Mouse (Mus musculus): ENCODE measurements around the gene Rnps1. TPM values are rescaled to one million over a fixed set of nuclear protein-coding genes. Genes with fewer than 3 reads are reported as not detected.

Rnps1 gene
- polyA plus RNA-seq, 1 experiment from 2014 or later: 468 TPM

GRCm38 (mm10) chr17:24463374-24464133 lies 49.2 kb downstream of the Rnps1 start:
- H3K36me3 ChIP-seq: no peaks in the 10 kb centered on the region
- no peak for DNase-seq (ENCODE audit: low spot score)
- no peak overlapping the region for H3K27ac ChIP-seq (replicated peaks)
- no peaks in the 10 kb centered on the region for H3K9me3 ChIP-seq (replicated peaks)
- no peaks in the 10 kb centered on the region for H3K27me3 ChIP-seq (ENCODE audit: low read depth, poor library complexity, severe bottlenecking)
- WGBS: 61% methylated on average over 6 of the region's 6 CpGs
- no peaks in the 10 kb centered on the region for H3K4me1 ChIP-seq
- H3K4me3 ChIP-seq: no peak overlapping the region

DNA sequence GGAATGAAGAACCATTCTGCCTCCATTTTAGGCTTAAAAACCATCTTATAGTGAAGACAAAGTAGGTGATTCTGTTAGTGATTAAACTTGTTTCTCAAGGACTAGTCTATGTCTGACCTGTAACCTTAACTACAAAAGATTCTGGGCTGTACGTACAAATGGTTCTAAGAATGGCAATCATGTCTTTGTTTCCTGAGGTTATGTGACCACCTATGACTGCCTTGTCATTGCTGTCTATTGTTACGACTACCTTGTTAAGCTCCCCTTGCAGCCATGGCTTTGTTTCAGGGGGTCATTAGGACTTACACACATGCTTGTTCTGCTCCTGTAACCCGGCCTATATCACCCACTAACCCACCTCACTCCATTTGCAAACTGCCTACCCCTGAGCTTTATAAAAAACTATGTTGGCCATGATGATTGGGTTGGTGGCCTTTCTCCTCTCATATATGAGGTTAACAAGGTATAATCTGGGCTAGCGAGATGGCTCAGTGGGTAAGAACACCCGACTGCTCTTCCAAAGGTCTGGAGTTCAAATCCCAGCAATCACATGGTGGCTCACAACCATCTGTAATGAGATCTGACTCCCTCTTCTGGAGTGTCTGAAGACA lies 54.4 kb downstream of the Rnps1 start:
- H3K9me3 ChIP-seq (replicated peaks): no peaks in the 10 kb centered on the region
- no peaks in the 10 kb centered on the region for H3K27me3 ChIP-seq (ENCODE audit: low read depth, poor library complexity, severe bottlenecking)
- H3K4me1 ChIP-seq: peaks cover 26% of the 10 kb centered on the region
- H3K36me3 ChIP-seq: peaks cover 15% of the 10 kb centered on the region
- H3K4me3 ChIP-seq: no peak overlapping the region
- WGBS: 93% methylated on average over 5 of the region's 5 CpGs
- DNase-seq (ENCODE audit: low spot score): no peak
- H3K27ac ChIP-seq (replicated peaks): no peak overlapping the region

DNA sequence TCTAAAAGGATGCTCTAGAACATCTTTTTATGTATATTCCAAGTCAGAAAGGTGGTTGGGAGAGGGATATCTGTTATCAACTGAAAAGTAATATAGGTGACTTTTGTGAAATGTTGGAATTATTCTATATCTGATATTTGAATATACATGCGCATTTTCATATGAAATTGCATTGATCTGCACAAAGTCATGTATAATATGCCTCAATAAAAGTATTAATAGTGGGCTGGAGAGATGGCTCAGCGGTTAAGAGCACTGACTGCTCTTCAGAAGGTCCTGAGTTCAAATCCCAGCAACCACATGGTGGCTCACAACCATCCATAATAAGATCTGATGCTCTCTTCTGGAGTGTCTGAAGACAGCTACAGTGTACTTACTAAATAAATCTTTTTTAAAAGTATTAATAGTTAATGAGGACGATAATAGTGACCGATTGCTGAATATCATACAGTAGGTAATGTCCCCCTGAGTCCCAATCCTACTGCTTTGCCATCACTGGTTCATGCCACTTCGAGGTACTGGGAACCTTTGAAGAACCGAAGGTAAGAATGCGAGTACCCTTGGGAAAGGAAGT lies 55.1 kb downstream of the Rnps1 start:
- peak overlapping the region; percentile 95 for H3K4me3 ChIP-seq
- no peaks in the 10 kb centered on the region for H3K27me3 ChIP-seq (ENCODE audit: low read depth, poor library complexity, severe bottlenecking)
- H3K9me3 ChIP-seq (replicated peaks): no peaks in the 10 kb centered on the region
- H3K27ac ChIP-seq (replicated peaks): peak overlapping the region; percentile 93
- WGBS: 19% methylated on average over 7 of the region's 7 CpGs
- peaks cover 22% of the 10 kb centered on the region for H3K36me3 ChIP-seq
- peaks cover 26% of the 10 kb centered on the region for H3K4me1 ChIP-seq
- no peak for DNase-seq (ENCODE audit: low spot score)

- peaks cover 28% of the 10 kb centered on the region for H3K36me3 ChIP-seq
- H3K4me3 ChIP-seq: peak within 1 kb of the TSS; percentile 95
- DNase-seq (ENCODE audit: low spot score): peak; percentile 98
- peaks cover 26% of the 10 kb centered on the region for H3K4me1 ChIP-seq
- WGBS: under 1% methylated on average over 75 of the region's 75 CpGs
- H3K27ac ChIP-seq (replicated peaks): peak within 1 kb of the TSS; percentile 93
- H3K9me3 ChIP-seq (replicated peaks): no peaks in the 10 kb centered on the region
- no peaks in the 10 kb centered on the region for H3K27me3 ChIP-seq (ENCODE audit: low read depth, poor library complexity, severe bottlenecking)
These were observed 55.7 kb downstream of the Rnps1 start, which contains the start of the genes E4f1 and Pgp for GRCm38 (mm10) chr17:24469910-24470602. E4f1 (minus strand) TSS chr17:24470313. Pgp (plus strand) TSS chr17:24470392.

- 1% methylated on average over 68 of the region's 68 CpGs for WGBS
- peak overlapping the region; percentile 95 for H3K4me3 ChIP-seq
- H3K27me3 ChIP-seq (ENCODE audit: low read depth, poor library complexity, severe bottlenecking): no peaks in the 10 kb centered on the region
- H3K36me3 ChIP-seq: peaks cover 37% of the 10 kb centered on the region
- peak overlapping the region; percentile 93 for H3K27ac ChIP-seq (replicated peaks)
- H3K9me3 ChIP-seq (replicated peaks): no peaks in the 10 kb centered on the region
- DNase-seq (ENCODE audit: low spot score): no peak
- peaks cover 26% of the 10 kb centered on the region for H3K4me1 ChIP-seq
These were observed 56.5 kb downstream of the Rnps1 start for GRCm38 (mm10) chr17:24470701-24471527.

- DNase-seq (ENCODE audit: low spot score): no peak
- H3K4me3 ChIP-seq: peak overlapping the region; percentile 95
- H3K36me3 ChIP-seq: peaks cover 53% of the 10 kb centered on the region
- H3K9me3 ChIP-seq (replicated peaks): no peaks in the 10 kb centered on the region
- H3K27ac ChIP-seq (replicated peaks): no peak overlapping the region
- H3K27me3 ChIP-seq (ENCODE audit: low read depth, poor library complexity, severe bottlenecking): no peaks in the 10 kb centered on the region
- 91% methylated on average over 4 of the region's 4 CpGs for WGBS
- peaks cover 28% of the 10 kb centered on the region for H3K4me1 ChIP-seq
These were observed 58.1 kb downstream of the Rnps1 start for GRCm38 (mm10) chr17:24472512-24472911.

GRCm38 (mm10) chr17:24473612-24474275 lies 59.4 kb downstream of the Rnps1 start, which contains the start of gene Bricd5:
Bricd5 (plus strand) TSS chr17:24473884.
- Histone ChIP-seq H3K27me3 (ENCODE audit: low read depth, poor library complexity, severe bottlenecking) (no peaks in the 10 kb centered on the region), H3K4me3 (peak within 1 kb of the TSS; percentile 95), H3K9me3 (replicated peaks) (no peaks in the 10 kb centered on the region), H3K27ac (replicated peaks) (no peak within 1 kb of the TSS), H3K36me3 (peaks cover 59% of the 10 kb centered on the region), H3K4me1 (peaks cover 39% of the 10 kb centered on the region)
- DNase-seq (ENCODE audit: low spot score): no peak
- 81% methylated on average over 6 of the region's 6 CpGs for WGBS

DNA sequence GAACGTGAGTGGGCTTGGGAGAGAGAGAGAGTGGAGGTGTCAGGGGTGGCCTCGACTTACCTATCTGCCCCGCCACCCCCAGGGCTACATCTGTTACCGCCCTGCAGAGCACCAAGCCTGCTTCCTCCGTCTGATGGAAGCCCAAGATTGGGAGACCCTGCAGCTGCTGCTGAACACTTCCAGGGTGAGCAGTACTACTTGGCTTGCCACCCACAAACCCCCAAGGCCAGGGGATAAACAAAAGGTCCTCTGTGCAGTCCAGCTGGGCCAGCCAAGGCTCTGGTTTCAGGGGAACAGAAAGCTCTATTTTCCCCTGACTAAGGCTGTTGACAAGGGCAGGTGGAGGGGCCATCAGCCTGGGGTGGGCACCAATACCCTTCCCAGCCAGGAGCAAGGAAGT lies 60.2 kb downstream of the Rnps1 start:
- peak overlapping the region; percentile 23; the same call in 1 of the 2 replicates for H3K4me3 ChIP-seq
- no peak overlapping the region for H3K27ac ChIP-seq (replicated peaks)
- peaks cover 59% of the 10 kb centered on the region for H3K36me3 ChIP-seq
- WGBS: 88% methylated on average over 5 of the region's 5 CpGs
- no peak for DNase-seq (ENCODE audit: low spot score)
- H3K27me3 ChIP-seq (ENCODE audit: low read depth, poor library complexity, severe bottlenecking): no peaks in the 10 kb centered on the region
- peaks cover 40% of the 10 kb centered on the region for H3K4me1 ChIP-seq
- H3K9me3 ChIP-seq (replicated peaks): no peaks in the 10 kb centered on the region

Other genes with a start within 250 kb of the Rnps1 start
- gene Atp6v0c, start 244.9 kb upstream of the Rnps1 start, polyA plus RNA-seq (2016; fragmentation: Nextera tagmentation; extraction: Ambion mirVana): 467 and 491 TPM in 2 replicates
- 5.3 and 12.5 TPM in 2 replicates for gene Tbc1d24, start 209.0 kb upstream of the Rnps1 start, polyA plus RNA-seq (2016; fragmentation: Nextera tagmentation; extraction: Ambion mirVana)
- gene Ntn3, start 205.0 kb upstream of the Rnps1 start, polyA plus RNA-seq (2016; fragmentation: Nextera tagmentation; extraction: Ambion mirVana): 3.8 and 4.4 TPM in 2 replicates
- 22.4 and 22.9 TPM in 2 replicates for gene Tedc2, start 193.7 kb upstream of the Rnps1 start, polyA plus RNA-seq (2016; fragmentation: Nextera tagmentation; extraction: Ambion mirVana)
- 116 and 131 TPM in 2 replicates for gene Ccnf, start 163.1 kb upstream of the Rnps1 start, polyA plus RNA-seq (2016; fragmentation: Nextera tagmentation; extraction: Ambion mirVana)
- 0.12 TPM in 1 of 2 replicates, not detected in the other for gene Abca17, start 63.5 kb upstream of the Rnps1 start, polyA plus RNA-seq (2016; fragmentation: Nextera tagmentation; extraction: Ambion mirVana)
- 8.6 and 13.3 TPM in 2 replicates for gene Abca3, start 62.6 kb upstream of the Rnps1 start, polyA plus RNA-seq (2016; fragmentation: Nextera tagmentation; extraction: Ambion mirVana)
- gene Eci1, start 12.1 kb downstream of the Rnps1 start, polyA plus RNA-seq (2016; fragmentation: Nextera tagmentation; extraction: Ambion mirVana): 78.8 and 82.4 TPM in 2 replicates
- 2.7 and 3.4 TPM in 2 replicates for gene Dnase1l2, start 28.5 kb downstream of the Rnps1 start, polyA plus RNA-seq (2016; fragmentation: Nextera tagmentation; extraction: Ambion mirVana)
- gene E4f1, start 55.7 kb downstream of the Rnps1 start, polyA plus RNA-seq (2016; fragmentation: Nextera tagmentation; extraction: Ambion mirVana): 36.2 and 42.9 TPM in 2 replicates
- gene Pgp, start 55.8 kb downstream of the Rnps1 start, polyA plus RNA-seq (2016; fragmentation: Nextera tagmentation; extraction: Ambion mirVana): 76.4 and 83.5 TPM in 2 replicates
- 0.21 and 0.22 TPM in 2 replicates for gene Bricd5, start 59.3 kb downstream of the Rnps1 start, polyA plus RNA-seq (2016; fragmentation: Nextera tagmentation; extraction: Ambion mirVana)
- 40.2 and 40.9 TPM in 2 replicates for gene Mlst8, start 64.5 kb downstream of the Rnps1 start, polyA plus RNA-seq (2016; fragmentation: Nextera tagmentation; extraction: Ambion mirVana)
- gene Caskin1, start 74.0 kb downstream of the Rnps1 start, polyA plus RNA-seq (2016; fragmentation: Nextera tagmentation; extraction: Ambion mirVana): 6.7 and 8.5 TPM in 2 replicates
- gene Traf7, start 113.4 kb downstream of the Rnps1 start, polyA plus RNA-seq (2016; fragmentation: Nextera tagmentation; extraction: Ambion mirVana): 106 and 110 TPM in 2 replicates
- gene Rab26, start 119.6 kb downstream of the Rnps1 start, polyA plus RNA-seq (2016; fragmentation: Nextera tagmentation; extraction: Ambion mirVana): 2.1 and 2.9 TPM in 2 replicates
- gene Pkd1, start 135.3 kb downstream of the Rnps1 start, polyA plus RNA-seq (2016; fragmentation: Nextera tagmentation; extraction: Ambion mirVana): 14.7 and 18.5 TPM in 2 replicates
- 62.7 and 79.2 TPM in 2 replicates for gene Tsc2, start 218.1 kb downstream of the Rnps1 start, polyA plus RNA-seq (2016; fragmentation: Nextera tagmentation; extraction: Ambion mirVana)
- gene Nthl1, start 218.1 kb downstream of the Rnps1 start, polyA plus RNA-seq (2016; fragmentation: Nextera tagmentation; extraction: Ambion mirVana): 25.2 and 25.3 TPM in 2 replicates
- 30.2 and 33.2 TPM in 2 replicates for gene Slc9a3r2, start 235.8 kb downstream of the Rnps1 start, polyA plus RNA-seq (2016; fragmentation: Nextera tagmentation; extraction: Ambion mirVana)
- not detected in 2 replicates for gene Npw, start 243.9 kb downstream of the Rnps1 start, polyA plus RNA-seq (2016; fragmentation: Nextera tagmentation; extraction: Ambion mirVana)